Mouse (Mus musculus): ENCODE data around the gene Dars2.

The Dars2 gene

GRCm38 (mm10) chr1:161070352-161071271 is at the start of gene Dars2, which contains the start of gene Cenpl:
Gene Dars2, minus strand, starts transcription at chr1:161070658.
Gene Cenpl, plus strand, starts transcription at chr1:161070713.
- peak; percentile 97 for DNase-seq (ENCODE audit: low spot score)

- no peak for DNase-seq (ENCODE audit: low spot score)
These were observed 44.1 kb upstream of the Dars2 start for GRCm38 (mm10) chr1:161114591-161114990.

- DNase-seq (ENCODE audit: low spot score): no peak
These were observed 38.8 kb upstream of the Dars2 start for GRCm38 (mm10) chr1:161109216-161109615.

- DNase-seq (ENCODE audit: low spot score): no peak
These were observed 33.4 kb upstream of the Dars2 start for GRCm38 (mm10) chr1:161103842-161104241.

GRCm38 (mm10) chr1:161099721-161100405 is 29.4 kb upstream of the Dars2 start:
- DNase-seq (ENCODE audit: low spot score): no peak

- DNase-seq (ENCODE audit: low spot score): no peak
These were observed 6.8 kb upstream of the Dars2 start for GRCm38 (mm10) chr1:161077243-161077642.

GRCm38 (mm10) chr1:161076238-161076637 is 5.8 kb upstream of the Dars2 start:
- no peak for DNase-seq (ENCODE audit: low spot score)

- DNase-seq (ENCODE audit: low spot score): no peak
These were observed 788 bp upstream of the Dars2 start for GRCm38 (mm10) chr1:161071272-161071620.

GRCm38 (mm10) chr1:161063351-161063750 is 7.1 kb downstream of the Dars2 start:
- DNase-seq (ENCODE audit: low spot score): no peak

- DNase-seq (ENCODE audit: low spot score): no peak
These were observed 13.3 kb downstream of the Dars2 start for GRCm38 (mm10) chr1:161057164-161057563.

GRCm38 (mm10) chr1:161046972-161047371 is 23.5 kb downstream of the Dars2 start:
- DNase-seq (ENCODE audit: low spot score): no peak

- DNase-seq (ENCODE audit: low spot score): no peak
These were observed 29.0 kb downstream of the Dars2 start for GRCm38 (mm10) chr1:161041261-161042020.

GRCm38 (mm10) chr1:161040855-161041254 is 29.6 kb downstream of the Dars2 start:
- DNase-seq (ENCODE audit: low spot score): no peak

GRCm38 (mm10) chr1:161040426-161040770 is 30.1 kb downstream of the Dars2 start:
- no peak for DNase-seq (ENCODE audit: low spot score)

GRCm38 (mm10) chr1:161039741-161040425 is 30.6 kb downstream of the Dars2 start:
- no peak for DNase-seq (ENCODE audit: low spot score)

- no peak for DNase-seq (ENCODE audit: low spot score)
These were observed 31.3 kb downstream of the Dars2 start for GRCm38 (mm10) chr1:161038968-161039721.

- DNase-seq (ENCODE audit: low spot score): no peak
These were observed 32.5 kb downstream of the Dars2 start for GRCm38 (mm10) chr1:161038004-161038403.

- DNase-seq (ENCODE audit: low spot score): no peak
These were observed 32.9 kb downstream of the Dars2 start for GRCm38 (mm10) chr1:161037599-161037998.

GRCm38 (mm10) chr1:161037026-161037425 is 33.4 kb downstream of the Dars2 start:
- no peak for DNase-seq (ENCODE audit: low spot score)

GRCm38 (mm10) chr1:161036411-161036841 is 34.0 kb downstream of the Dars2 start:
- no peak for DNase-seq (ENCODE audit: low spot score)

GRCm38 (mm10) chr1:161035786-161036404 is 34.6 kb downstream of the Dars2 start:
- DNase-seq (ENCODE audit: low spot score): peak; percentile 46

All from MN1 (cell line).